Mouse (Mus musculus) hematopoietic stem cell, adult 5-6 weeks (primary cell): Measurements from ENCODE around the gene Esrrg. TPM values are rescaled to one million over a fixed set of nuclear protein-coding genes. Genes with fewer than 3 reads are reported as not detected.

Source experiments
- ATAC-seq, 2 experiments: fragments of 125-278 bp in 1 of 2; replicated peaks in 1 of 2; 2 replicates each; pipeline ENCODE4 v1.8.0; 2016 to 2017; ENCODE audit warnings: inconsistent platforms in 2 of 2, mild to moderate bottlenecking in 2 of 2, moderate number of reproducible peaks in 2 of 2, low read depth in 1 of 2, moderate TSS enrichment in 1 of 2; ENCODE audit not compliant: low FRiP score in 2 of 2, poor library complexity in 2 of 2, severe bottlenecking in 2 of 2, insufficient read depth in 1 of 2, low TSS enrichment in 1 of 2
- total RNA-seq: library from RNA; stranded (forward); fragments of 172-1452, 232-1000 nt; gene quantifications from 2 replicates; pipeline ENCODE4 v1.2.3, GENCODE M21; 2017

Esrrg gene
- total RNA-seq = 0.13 and 0.30 TPM in 2 replicates

GRCm38 (mm10) chr1:187608261-187608921, at the start of gene Esrrg:
Gene Esrrg (plus strand): TSS chr1:187608791.
- no peak for ATAC-seq

GRCm38 (mm10) chr1:187583982-187584381, 24.6 kb upstream of the Esrrg start:
- ATAC-seq = no peak

- ATAC-seq = no peak
Observed at GRCm38 (mm10) chr1:187586541-187587075, 22.0 kb upstream of the Esrrg start.

GRCm38 (mm10) chr1:187602942-187603341, 5.6 kb upstream of the Esrrg start:
- no peak for ATAC-seq

GRCm38 (mm10) chr1:187604063-187604484, 4.5 kb upstream of the Esrrg start:
- no peak for ATAC-seq

GRCm38 (mm10) chr1:187604691-187605310, 3.8 kb upstream of the Esrrg start:
- no peak for ATAC-seq

- ATAC-seq = no peak
Observed at GRCm38 (mm10) chr1:187605391-187606270, 3.0 kb upstream of the Esrrg start.

GRCm38 (mm10) chr1:187606271-187607040, 2.1 kb upstream of the Esrrg start:
- ATAC-seq = no peak

- ATAC-seq = 0 out of 4 replicates have a peak, but pooled peaks of 1 of the 2 experiments have one; percentile 1
Observed at GRCm38 (mm10) chr1:187607065-187608047, 1.2 kb upstream of the Esrrg start.

GRCm38 (mm10) chr1:187609021-187609852, 646 bp downstream of the Esrrg start:
- peak in 1 of 2 experiments; percentile 32; a peak in 1 of 4 replicates for ATAC-seq

GRCm38 (mm10) chr1:187609853-187610230, 1.3 kb downstream of the Esrrg start:
- ATAC-seq = no peak

- no peak for ATAC-seq
Observed at GRCm38 (mm10) chr1:187610336-187610948, 1.9 kb downstream of the Esrrg start.

GRCm38 (mm10) chr1:187611925-187612324, 3.3 kb downstream of the Esrrg start:
- no peak for ATAC-seq

GRCm38 (mm10) chr1:187613277-187613676, 4.7 kb downstream of the Esrrg start:
- ATAC-seq = no peak

GRCm38 (mm10) chr1:187623981-187624380, 15.4 kb downstream of the Esrrg start:
- ATAC-seq = no peak
